Mouse (Mus musculus) activated CD4-positive, CD25-positive, alpha-beta regulatory T cell, adult 4 months (primary cell): ENCODE data around the gene Ebf1. TPM values are rescaled to one million over a fixed set of nuclear protein-coding genes. Genes with fewer than 3 reads are reported as not detected.
A peak's percentile ranks its signal among the peaks of the same experiment; 100 is the strongest.
"Not testable (repeated sequence)": the region's sequence is repeated elsewhere in the genome, so short reads cannot be mapped to it uniquely, and the experiment has no call there.

ENCODE experiments used
- ATAC-seq: one replicate; pipeline ENCODE4 v1.8.0; 2017
- polyA plus RNA-seq, 2 experiments: library from polyadenylated mRNA; unstranded; fragments of 100-300 nt; shearing (Covaris generic); gene quantifications; one replicate each; pipeline ENCODE4 v1.2.1; 2017

The Ebf1 gene
- polyA plus RNA-seq, result 1 to 10 TPM in 1 of 2 experiments, under 1 TPM in 1; 0.48 to 4.5 TPM

DNA sequence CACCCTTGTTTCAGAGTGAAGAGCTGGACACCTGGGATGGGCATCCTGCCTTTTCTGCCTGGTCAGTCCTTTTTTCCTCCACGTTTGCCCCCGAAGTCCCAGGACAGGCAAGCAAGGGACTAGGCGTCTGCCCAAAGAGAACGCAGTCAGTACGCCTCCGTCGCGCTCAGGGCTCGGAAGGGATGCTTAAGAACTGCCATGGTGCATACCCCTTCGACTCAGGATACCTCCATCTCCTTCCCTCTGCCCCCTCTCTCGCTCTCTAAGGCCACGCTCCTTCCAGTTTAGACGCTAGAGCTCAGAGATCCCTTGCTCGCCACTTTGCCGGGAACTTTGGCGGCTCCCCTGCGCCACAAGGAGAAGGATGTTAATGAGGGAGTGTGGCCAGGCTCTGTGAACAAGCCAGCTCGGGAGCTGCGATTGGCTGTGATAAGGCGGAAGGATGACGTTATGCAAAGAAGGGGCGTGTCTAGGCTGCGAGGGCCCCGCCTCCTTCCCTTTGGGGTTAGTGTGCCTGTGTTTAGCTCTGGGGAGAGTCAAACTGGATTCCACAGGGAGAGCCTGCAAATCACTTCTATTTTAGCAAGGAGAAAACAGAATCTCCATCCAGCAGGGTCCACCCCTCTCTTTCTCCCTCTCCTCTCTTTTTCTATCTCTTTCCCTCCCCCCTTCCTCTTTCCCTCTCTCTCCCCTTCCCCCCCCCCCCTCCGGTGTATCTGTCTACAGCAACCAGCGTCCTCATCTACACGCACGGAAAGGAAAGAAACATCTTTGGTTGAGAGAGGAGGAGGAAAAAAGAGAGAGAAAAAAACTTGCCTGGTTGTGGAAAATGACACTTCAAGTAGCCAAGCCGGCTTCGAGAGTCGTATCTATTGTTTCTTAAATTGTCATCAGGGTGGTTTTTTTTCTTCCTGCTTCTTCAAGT is at the start of gene Ebf1:
TSS of gene Ebf1 (plus strand) at position 530 of the 925 bp plus-strand sequence.
- ATAC-seq, result peak; percentile 70

GRCm38 (mm10) chr11:44570336-44570735 is 46.8 kb upstream of the Ebf1 start:
- ATAC-seq, result not testable (repeated sequence)

DNA sequence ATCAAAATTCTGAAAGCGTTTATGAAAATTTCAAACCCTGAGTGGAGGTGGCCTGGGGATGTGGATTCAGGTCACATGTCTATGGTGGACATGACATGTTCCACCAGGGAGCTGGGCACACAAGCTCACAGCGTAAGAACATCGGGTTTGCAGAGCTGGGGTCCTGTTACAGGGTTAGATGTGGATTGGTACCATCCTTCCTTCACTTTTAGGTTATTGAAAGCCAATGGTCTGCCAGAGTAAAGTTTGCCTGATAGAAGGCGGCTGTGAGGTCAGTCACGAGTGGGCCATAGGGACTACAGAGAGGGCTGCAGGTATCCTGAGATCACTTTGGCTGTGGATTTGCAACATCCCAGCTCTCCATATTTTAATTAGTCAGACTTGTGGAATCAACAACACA is 44.3 kb upstream of the Ebf1 start:
- no peak for ATAC-seq

- no peak for ATAC-seq
Observed at GRCm38 (mm10) chr11:44573396-44573795, 43.7 kb upstream of the Ebf1 start.

GRCm38 (mm10) chr11:44574391-44574790 is 42.7 kb upstream of the Ebf1 start:
- ATAC-seq, result no peak

- no peak for ATAC-seq
Observed at GRCm38 (mm10) chr11:44574820-44575219, 42.3 kb upstream of the Ebf1 start.

DNA sequence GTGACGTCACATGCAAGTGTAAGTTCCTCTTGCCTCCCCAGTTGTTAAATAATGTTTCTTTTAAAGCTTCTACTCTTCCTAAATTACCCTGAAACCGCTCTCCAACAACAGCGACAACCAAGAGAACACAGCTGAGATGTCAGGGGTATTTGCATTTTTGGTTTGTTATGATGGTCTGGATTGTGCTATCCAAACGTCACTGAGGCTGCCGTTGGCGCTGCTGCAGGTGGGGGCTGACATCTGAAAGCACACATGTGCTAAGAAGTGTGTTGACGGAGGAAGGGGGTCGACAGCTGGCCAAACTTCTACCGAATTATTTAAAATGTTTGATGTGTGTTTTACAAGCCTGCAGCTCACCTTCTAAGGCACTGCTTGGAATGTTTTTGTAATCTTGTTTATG is 39.2 kb upstream of the Ebf1 start:
- no peak for ATAC-seq

DNA sequence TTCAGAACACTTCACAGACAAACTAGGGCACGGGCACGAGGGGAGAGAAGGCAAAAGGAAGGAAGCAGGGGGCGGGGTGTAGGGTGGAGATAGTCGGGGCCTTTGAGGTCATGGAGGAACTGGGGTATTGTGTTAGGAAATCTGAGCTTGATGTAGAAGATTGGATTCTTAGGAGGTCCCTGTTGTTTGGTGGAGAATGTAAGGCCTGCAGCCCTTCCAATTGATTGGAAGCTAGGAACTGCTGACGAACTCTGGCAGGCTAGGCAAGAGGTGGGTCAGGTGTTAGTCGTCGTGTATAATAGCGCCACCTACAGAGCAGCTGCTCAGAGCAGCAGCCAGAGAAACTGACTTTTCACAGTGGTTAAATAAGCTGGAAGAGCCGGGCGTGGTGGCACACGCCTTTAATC is 35.8 kb upstream of the Ebf1 start:
- peak; percentile 87 for ATAC-seq

GRCm38 (mm10) chr11:44586047-44586696 is 30.9 kb upstream of the Ebf1 start:
- ATAC-seq, result peak; percentile 38

DNA sequence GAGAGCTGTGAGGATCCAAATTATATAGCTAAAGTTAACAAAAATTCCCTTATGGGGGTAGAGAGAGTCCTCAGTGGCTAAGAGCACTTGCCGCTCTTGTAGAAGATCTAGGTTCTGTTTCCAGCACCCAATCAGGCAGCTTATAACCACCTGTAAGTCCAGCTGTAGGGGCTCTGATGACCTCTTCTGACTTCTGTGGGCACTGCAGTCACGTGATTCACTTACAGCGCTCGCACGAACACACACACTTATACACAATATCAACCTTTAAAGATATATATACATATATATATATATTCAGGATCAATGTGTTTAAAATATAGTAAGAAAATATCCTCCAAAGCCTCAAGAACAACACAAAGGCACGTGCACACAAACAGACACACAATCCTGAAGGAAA is 24.1 kb upstream of the Ebf1 start:
- ATAC-seq, result no peak

- ATAC-seq, result no peak
Observed at GRCm38 (mm10) chr11:44594768-44595167, 22.3 kb upstream of the Ebf1 start.

GRCm38 (mm10) chr11:44606881-44607280 is 10.2 kb upstream of the Ebf1 start:
- no peak for ATAC-seq

DNA sequence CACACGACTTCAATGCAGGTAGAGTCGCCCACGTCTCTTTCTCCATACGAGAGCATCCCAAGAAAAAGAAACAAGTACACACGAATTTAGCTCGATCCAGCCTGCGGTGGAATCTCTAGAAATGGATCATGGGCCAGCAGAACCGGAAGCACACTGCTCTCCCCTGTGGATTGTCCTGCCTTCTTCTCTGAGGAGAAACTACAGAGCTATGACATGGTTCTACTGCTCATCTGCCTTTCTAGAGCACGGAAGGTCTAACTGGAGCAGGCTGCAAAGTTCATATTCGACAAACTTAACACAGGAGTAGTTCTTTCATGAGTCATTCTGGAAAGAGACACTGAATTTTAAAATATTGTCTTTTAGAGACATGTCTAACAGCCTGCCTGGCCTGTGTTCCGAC is 8.5 kb upstream of the Ebf1 start:
- ATAC-seq, result no peak

- no peak for ATAC-seq
Observed at GRCm38 (mm10) chr11:44610971-44611781, 5.9 kb upstream of the Ebf1 start.

DNA sequence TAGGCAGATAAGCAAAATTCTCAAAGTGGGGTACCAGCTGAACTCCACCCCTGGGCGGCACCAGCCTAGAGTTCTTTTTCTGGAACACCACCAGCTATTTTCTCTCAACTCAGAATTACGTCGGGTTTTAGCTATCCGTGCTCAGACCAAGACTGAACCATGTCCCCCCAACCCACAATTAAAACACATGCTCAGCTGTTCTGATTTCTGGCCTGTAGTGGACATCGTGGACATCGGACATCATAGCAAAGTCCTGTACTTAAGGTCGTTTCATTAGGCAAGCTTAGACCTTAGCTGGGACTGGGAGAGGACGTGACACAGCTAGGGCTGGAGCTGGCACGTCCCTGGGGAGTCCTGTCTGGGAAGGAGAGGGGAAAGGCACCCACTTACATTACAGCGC is 5.0 kb upstream of the Ebf1 start:
- no peak for ATAC-seq

GRCm38 (mm10) chr11:44612681-44613410 is 4.3 kb upstream of the Ebf1 start:
- ATAC-seq, result no peak

DNA sequence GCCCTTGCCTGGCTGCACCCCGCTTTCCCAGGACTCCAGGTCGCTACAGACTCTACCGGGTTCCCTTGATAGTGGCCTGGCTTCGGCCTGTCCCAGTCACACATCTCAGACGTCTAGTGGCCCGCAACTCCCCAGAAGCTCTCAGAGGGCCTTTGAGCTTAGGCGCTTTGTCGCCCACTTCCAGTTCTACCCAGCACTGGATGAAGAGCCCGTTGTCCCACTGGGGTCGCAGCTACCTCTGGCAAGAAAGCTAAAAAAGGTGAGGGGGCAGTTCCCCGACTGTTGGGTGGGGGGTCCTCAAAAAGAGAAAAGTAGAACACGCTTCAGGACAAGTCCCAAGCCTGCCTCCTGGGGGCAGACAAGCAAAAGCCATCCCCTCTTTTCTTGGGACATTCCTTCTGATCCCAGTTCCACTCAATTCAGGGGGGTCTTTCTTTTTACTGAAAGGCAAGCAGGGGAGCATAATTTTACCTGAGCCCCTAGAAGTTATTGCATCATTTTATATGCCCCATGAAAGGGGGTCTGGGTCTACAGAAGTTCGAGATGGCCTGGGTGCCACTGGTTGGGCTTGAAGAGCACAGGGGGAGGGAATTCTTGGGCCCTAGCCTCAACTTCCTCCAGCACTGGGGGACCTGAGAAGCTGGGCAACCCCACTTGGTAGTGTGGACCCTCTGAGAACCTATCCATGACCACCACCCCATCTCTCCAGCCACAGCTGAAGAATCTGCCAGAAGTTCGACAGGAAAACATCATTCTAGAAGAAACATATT is 3.5 kb upstream of the Ebf1 start:
- ATAC-seq, result no peak

DNA sequence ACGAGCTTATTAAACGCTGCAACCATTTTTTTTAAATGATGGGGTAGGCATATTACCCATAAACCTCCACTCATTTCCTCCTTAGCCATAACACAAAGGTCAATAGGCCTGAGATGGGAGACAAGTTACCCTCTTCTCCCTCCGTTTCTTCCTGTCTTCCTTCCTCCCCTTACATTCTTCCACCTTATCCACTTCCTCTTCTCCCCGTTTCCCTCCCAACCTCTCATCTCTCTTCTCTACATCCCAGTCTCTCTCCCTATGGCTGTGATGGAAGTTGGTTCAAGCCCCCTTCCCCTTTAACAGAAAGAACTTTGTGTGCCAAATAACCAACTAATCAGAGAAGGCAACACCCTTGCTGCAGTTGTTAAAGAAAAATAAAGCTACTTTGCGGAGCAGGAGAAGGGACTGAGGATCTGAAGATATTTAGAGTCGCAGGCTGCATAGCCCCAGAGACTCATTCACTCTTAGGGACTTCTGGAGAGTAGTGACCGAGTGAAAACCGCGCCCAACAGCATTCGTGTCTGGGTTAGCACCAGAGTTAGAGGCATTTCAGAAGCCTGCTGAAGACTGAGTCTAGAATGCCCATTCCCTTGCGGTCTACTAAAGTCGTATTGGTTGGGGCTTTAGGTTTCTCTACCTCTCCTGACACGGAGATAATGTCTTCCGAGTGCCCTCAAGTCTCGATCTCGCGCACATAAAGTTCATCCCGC is 884 bp upstream of the Ebf1 start:
- ATAC-seq, result no peak

- no peak for ATAC-seq
Observed at GRCm38 (mm10) chr11:44617734-44618586, 843 bp downstream of the Ebf1 start.
